Mouse (Mus musculus): ENCODE results near the gene Lbh. TPM values are rescaled to one million over a fixed set of nuclear protein-coding genes. Genes with fewer than 3 reads are reported as not detected.

The Lbh gene
- polyA plus RNA-seq, 1 experiment = 216 TPM

DNA sequence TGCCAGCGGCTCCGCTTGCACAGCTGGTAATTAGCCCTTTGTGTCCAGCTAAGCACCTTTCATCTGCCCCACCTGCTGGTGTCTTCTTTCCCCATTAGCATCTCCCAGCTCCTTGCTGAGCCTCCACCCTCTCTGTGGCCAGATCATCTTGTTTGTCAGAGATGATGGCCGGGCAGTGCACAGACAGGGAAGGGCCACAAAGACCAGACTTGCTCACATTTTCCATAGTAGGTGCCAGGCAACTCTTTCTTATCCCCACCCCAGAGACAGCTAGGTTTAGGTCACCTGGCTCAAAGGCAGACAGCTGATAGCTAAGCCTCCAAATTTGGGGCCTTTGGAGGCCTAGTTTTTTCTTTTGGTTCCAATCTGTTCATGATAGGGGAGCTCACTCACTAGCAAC is 16.5 kb downstream of the Lbh start:
- Histone ChIP-seq H3K36me3 (ENCODE audit: control insufficient read depth, insufficient read depth, low read length) (peaks cover 19% of the 10 kb centered on the region), H3K4me3 (ENCODE audit: control insufficient read depth, insufficient read depth, low read length) (no peak overlapping the region), H3K27me3 (ENCODE audit: control insufficient read depth, insufficient read depth, low read length) (no peaks in the 10 kb centered on the region), H3K27ac (ENCODE audit: control insufficient read depth, insufficient read depth, low read length) (peak overlapping the region; percentile 65), H3K4me1 (replicated peaks; ENCODE audit: control insufficient read depth, insufficient read depth, low read length) (peaks cover 50% of the 10 kb centered on the region)
- 57% methylated on average over 3 of the region's 3 CpGs for WGBS
- no peak for DNase-seq
- TF ChIP-seq CTCF (IDR thresholded peaks at IDR 0.05; ENCODE audit: borderline replicate concordance, control insufficient read depth, extremely low read depth, insufficient read depth, low read length, poor library complexity) = no peak
- TF ChIP-seq POLR2A (IDR thresholded peaks at IDR 0.05; ENCODE audit: control insufficient read depth, extremely low read depth, insufficient read depth, low read length, poor library complexity) = no peak

DNA sequence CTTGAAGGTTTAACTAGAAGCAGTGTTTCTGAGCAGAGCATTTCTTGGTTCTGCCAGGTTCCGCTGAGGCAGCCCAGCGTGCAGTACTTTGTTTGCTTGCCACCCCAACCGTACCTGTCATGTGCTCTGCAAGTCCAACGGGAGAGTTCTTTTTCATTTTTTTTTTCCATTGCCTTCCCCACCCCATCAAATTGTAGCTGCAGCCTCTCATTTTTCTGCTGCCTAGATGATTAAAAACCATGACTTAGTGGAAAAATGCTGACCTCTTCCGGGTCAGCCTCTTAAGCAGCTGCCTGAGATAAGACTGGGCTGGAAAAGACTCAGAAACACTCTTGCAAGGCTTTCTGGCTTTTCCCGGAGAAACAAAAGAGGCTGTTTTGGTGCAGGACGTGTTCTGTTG is 17.8 kb downstream of the Lbh start:
- DNase-seq = no peak
- no peak for TF ChIP-seq POLR2A (IDR thresholded peaks at IDR 0.05; ENCODE audit: control insufficient read depth, extremely low read depth, insufficient read depth, low read length, poor library complexity)
- no peak for TF ChIP-seq CTCF (IDR thresholded peaks at IDR 0.05; ENCODE audit: borderline replicate concordance, control insufficient read depth, extremely low read depth, insufficient read depth, low read length, poor library complexity)
- no peaks in the 10 kb centered on the region for H3K27me3 ChIP-seq (ENCODE audit: control insufficient read depth, insufficient read depth, low read length)
- H3K4me3 ChIP-seq (ENCODE audit: control insufficient read depth, insufficient read depth, low read length) = no peak overlapping the region
- peaks cover 24% of the 10 kb centered on the region for H3K36me3 ChIP-seq (ENCODE audit: control insufficient read depth, insufficient read depth, low read length)
- H3K27ac ChIP-seq (ENCODE audit: control insufficient read depth, insufficient read depth, low read length) = peak overlapping the region; percentile 21
- H3K4me1 ChIP-seq (replicated peaks; ENCODE audit: control insufficient read depth, insufficient read depth, low read length) = peaks cover 62% of the 10 kb centered on the region
- WGBS = 68% methylated on average over 7 of the region's 7 CpGs

DNA sequence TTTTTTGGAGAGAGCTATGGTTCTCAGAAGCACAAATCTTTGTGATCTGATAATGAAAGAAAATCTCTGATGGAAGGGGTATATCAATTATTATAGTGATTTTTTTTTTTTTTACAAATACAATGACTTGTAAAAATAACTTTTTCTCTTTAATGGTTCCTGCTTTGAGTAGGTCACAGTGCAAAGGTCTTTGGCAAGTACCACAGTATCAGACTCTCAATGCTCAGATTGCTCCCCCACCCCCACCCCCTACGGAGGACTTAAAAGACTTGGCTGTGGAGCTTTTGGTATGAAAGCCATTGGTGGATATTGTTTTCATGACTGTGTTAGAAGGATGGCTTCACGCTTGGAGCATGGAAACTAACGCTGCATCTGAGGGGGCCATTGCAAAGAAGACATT is 18.2 kb downstream of the Lbh start:
- no peak overlapping the region for H3K27ac ChIP-seq (ENCODE audit: control insufficient read depth, insufficient read depth, low read length)
- no peak overlapping the region for H3K4me3 ChIP-seq (ENCODE audit: control insufficient read depth, insufficient read depth, low read length)
- no peak for TF ChIP-seq POLR2A (IDR thresholded peaks at IDR 0.05; ENCODE audit: control insufficient read depth, extremely low read depth, insufficient read depth, low read length, poor library complexity)
- no peak for TF ChIP-seq CTCF (IDR thresholded peaks at IDR 0.05; ENCODE audit: borderline replicate concordance, control insufficient read depth, extremely low read depth, insufficient read depth, low read length, poor library complexity)
- peaks cover 66% of the 10 kb centered on the region for H3K4me1 ChIP-seq (replicated peaks; ENCODE audit: control insufficient read depth, insufficient read depth, low read length)
- DNase-seq = no peak
- H3K36me3 ChIP-seq (ENCODE audit: control insufficient read depth, insufficient read depth, low read length) = peaks cover 28% of the 10 kb centered on the region
- H3K27me3 ChIP-seq (ENCODE audit: control insufficient read depth, insufficient read depth, low read length) = no peaks in the 10 kb centered on the region
- WGBS = 86% methylated on average over 3 of the region's 3 CpGs

DNA sequence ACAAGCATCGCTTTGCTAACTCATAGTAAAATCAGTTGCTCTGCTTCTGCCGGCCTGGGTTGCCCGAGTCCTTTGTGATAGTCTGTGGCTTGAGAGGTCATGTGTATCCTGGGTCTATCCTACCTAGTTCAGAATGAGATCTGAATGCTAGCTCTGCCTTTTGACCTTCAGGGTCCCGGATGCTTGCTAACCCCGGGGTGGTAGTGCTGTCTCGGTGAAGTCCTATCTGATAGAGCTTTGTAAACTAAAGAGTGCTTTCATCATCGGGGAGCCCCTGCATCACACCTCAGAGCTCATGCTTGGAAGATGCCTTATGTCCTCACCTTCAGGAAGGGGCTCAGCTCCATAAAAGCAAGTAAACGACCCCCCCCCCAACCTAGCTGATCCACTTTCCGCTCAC is 19.1 kb downstream of the Lbh start:
- H3K27me3 ChIP-seq (ENCODE audit: control insufficient read depth, insufficient read depth, low read length) = no peaks in the 10 kb centered on the region
- no peak overlapping the region for H3K4me3 ChIP-seq (ENCODE audit: control insufficient read depth, insufficient read depth, low read length)
- H3K4me1 ChIP-seq (replicated peaks; ENCODE audit: control insufficient read depth, insufficient read depth, low read length) = peaks cover 68% of the 10 kb centered on the region
- no peak for DNase-seq
- H3K27ac ChIP-seq (ENCODE audit: control insufficient read depth, insufficient read depth, low read length) = peak overlapping the region; percentile 82; the same call in 1 of the 2 replicates
- WGBS = 75% methylated on average over 9 of the region's 9 CpGs
- peaks cover 34% of the 10 kb centered on the region for H3K36me3 ChIP-seq (ENCODE audit: control insufficient read depth, insufficient read depth, low read length)
- TF ChIP-seq CTCF (IDR thresholded peaks at IDR 0.05; ENCODE audit: borderline replicate concordance, control insufficient read depth, extremely low read depth, insufficient read depth, low read length, poor library complexity) = no peak
- no peak for TF ChIP-seq POLR2A (IDR thresholded peaks at IDR 0.05; ENCODE audit: control insufficient read depth, extremely low read depth, insufficient read depth, low read length, poor library complexity)

DNA sequence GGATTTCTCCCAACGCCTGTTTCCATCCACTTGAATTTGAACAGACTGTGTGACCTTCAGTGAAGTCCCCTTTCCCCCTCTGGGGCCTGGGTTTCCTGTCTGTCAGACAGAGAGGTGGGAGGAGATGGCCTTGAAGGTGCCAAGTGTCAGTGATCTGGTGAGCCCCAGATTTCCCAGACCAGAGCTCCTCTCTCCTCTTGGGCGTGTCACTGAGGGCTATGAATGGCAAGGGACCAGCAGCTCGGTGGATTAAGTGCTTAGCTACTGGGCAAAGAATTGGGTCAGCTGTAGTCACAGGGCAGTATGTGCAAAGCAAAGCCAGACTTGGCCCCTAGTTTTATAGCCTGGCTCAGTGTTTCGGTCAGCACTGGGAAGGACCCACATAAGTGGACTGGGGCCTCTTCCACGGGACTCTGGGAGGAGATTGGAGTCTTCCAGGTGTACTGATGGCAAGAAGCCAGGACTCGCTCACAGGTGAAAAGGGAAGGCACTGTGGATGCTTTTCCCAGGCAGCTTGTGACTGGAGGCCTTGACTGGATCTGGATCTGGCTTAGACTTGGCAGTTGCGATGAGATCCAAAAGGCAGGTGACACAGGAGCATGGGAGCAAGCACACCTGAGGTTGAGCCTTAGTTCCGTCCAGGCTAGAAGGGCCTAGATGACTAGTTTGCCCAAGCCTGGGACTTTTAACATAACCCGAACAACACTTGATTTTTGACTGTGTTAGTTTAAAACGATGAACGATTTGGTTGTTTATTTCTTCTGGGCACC is 20.1 kb downstream of the Lbh start:
- no peak for TF ChIP-seq POLR2A (IDR thresholded peaks at IDR 0.05; ENCODE audit: control insufficient read depth, extremely low read depth, insufficient read depth, low read length, poor library complexity)
- no peak for TF ChIP-seq CTCF (IDR thresholded peaks at IDR 0.05; ENCODE audit: borderline replicate concordance, control insufficient read depth, extremely low read depth, insufficient read depth, low read length, poor library complexity)
- WGBS = 83% methylated on average over 11 of the region's 11 CpGs
- no peak overlapping the region for H3K4me3 ChIP-seq (ENCODE audit: control insufficient read depth, insufficient read depth, low read length)
- H3K4me1 ChIP-seq (replicated peaks; ENCODE audit: control insufficient read depth, insufficient read depth, low read length) = peaks cover 69% of the 10 kb centered on the region
- peaks cover 32% of the 10 kb centered on the region for H3K36me3 ChIP-seq (ENCODE audit: control insufficient read depth, insufficient read depth, low read length)
- peak overlapping the region; percentile 82 for H3K27ac ChIP-seq (ENCODE audit: control insufficient read depth, insufficient read depth, low read length)
- DNase-seq = peak; percentile 17
- H3K27me3 ChIP-seq (ENCODE audit: control insufficient read depth, insufficient read depth, low read length) = no peaks in the 10 kb centered on the region

DNA sequence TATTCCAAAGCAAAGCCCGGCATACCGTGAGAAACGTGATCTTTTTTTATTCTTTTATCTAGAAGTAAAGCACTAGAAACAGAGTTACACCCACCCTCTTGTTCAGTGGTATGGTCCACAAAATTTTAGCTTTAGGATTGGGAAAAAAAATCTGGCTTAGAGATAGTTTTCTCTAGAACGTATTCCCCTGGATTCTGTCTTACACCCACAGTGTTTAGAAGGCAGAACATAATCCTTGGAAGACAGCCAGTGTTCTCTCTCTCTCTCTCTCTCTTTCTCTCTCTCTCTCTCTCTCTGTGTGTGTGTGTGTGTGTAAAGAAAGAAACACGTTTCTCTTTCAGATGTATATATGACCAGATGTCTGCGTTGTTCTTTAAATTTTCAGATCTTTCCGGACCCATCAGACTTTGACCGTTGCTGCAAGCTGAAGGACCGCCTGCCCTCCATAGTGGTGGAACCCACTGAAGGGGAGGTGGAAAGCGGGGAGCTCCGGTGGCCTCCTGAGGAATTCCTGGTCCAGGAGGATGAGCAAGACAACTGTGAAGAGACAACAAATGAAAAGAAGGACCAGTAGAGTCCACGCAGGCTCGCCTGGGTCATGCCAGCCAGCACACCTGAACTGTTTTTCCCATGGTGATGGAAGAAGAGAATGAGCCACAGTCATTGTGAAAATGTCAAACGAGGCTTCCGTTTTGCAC is 20.9 kb downstream of the Lbh start:
- Histone ChIP-seq H3K27ac (ENCODE audit: control insufficient read depth, insufficient read depth, low read length) (peak overlapping the region; percentile 99), H3K4me3 (ENCODE audit: control insufficient read depth, insufficient read depth, low read length) (peak overlapping the region; percentile 20), H3K4me1 (replicated peaks; ENCODE audit: control insufficient read depth, insufficient read depth, low read length) (peaks cover 66% of the 10 kb centered on the region), H3K27me3 (ENCODE audit: control insufficient read depth, insufficient read depth, low read length) (no peaks in the 10 kb centered on the region), H3K36me3 (ENCODE audit: control insufficient read depth, insufficient read depth, low read length) (peaks cover 30% of the 10 kb centered on the region)
- TF ChIP-seq CTCF (IDR thresholded peaks at IDR 0.05; ENCODE audit: borderline replicate concordance, control insufficient read depth, extremely low read depth, insufficient read depth, low read length, poor library complexity) (no peak), POLR2A (IDR thresholded peaks at IDR 0.05; ENCODE audit: control insufficient read depth, extremely low read depth, insufficient read depth, low read length, poor library complexity) (no peak)
- DNase-seq = peak; percentile 46
- WGBS = 31% methylated on average over 15 of the region's 15 CpGs
